Mouse (Mus musculus) stomach, postnatal 0 days (tissue): ENCODE measurements at regions not wholly inside any gene's neighbourhood (a gene's known extent, or its start where the extent isn't known, plus 50 kb on each side); places are given as distances from the start of the nearest gene placed in this dataset.

ENCODE experiments used
- ATAC-seq: fragments of 200-750 bp; cut with Nextera tagmentation; 2 replicates; pipeline ENCODE4 v1.8.0; 2017; ENCODE audit not compliant: low FRiP score, low TSS enrichment
- DNase-seq: peaks from one replicate; pipeline ENCODE4 v3.0.0-alpha.2; 2016; ENCODE audit warnings: low spot score
- H3K27ac ChIP-seq: fragments of 300-500 bp; sonication (generic); replicated peaks from 2 replicates; pipeline ENCODE4 v1.5.1; 2014; ENCODE audit warnings: mild to moderate bottlenecking, control low read depth
- H3K27me3 ChIP-seq: fragments of 300-500 bp; sonication (generic); 2 replicates; pipeline ENCODE4 v1.6.1; 2014; ENCODE audit warnings: low read length; ENCODE audit not compliant: control insufficient read depth, insufficient read depth
- H3K36me3 ChIP-seq: fragments of 300-500 bp; sonication (generic); 2 replicates; pipeline ENCODE4 v1.6.1; 2014; ENCODE audit warnings: low read length, mixed read lengths; ENCODE audit not compliant: control insufficient read depth, insufficient read depth
- H3K4me1 ChIP-seq: fragments of 300-500 bp; sonication (generic); replicated peaks from 2 replicates; pipeline ENCODE4 v1.6.1; 2014; ENCODE audit warnings: antibody characterized with exemption; ENCODE audit not compliant: control insufficient read depth, insufficient read depth
- H3K4me2 ChIP-seq: fragments of 300-500 bp; sonication (generic); replicated peaks from 2 replicates; pipeline ENCODE4 v1.6.1; 2014; ENCODE audit warnings: low read depth, mild to moderate bottlenecking, control low read depth, moderate library complexity
- H3K4me3 ChIP-seq: fragments of 300-500 bp; sonication (generic); 2 replicates; pipeline ENCODE4 v1.5.1; 2014; ENCODE audit warnings: low read depth, low read length, control low read depth
- H3K9ac ChIP-seq: fragments of 300-500 bp; sonication (generic); 2 replicates; pipeline ENCODE4 v1.6.1; 2014; ENCODE audit warnings: mild to moderate bottlenecking, low read length, control low read depth, mixed read lengths
- H3K9me3 ChIP-seq: fragments of 300-500 bp; sonication (generic); 2 replicates; pipeline ENCODE4 v1.6.1; 2016; ENCODE audit warnings: low read length; ENCODE audit not compliant: control insufficient read depth
- CTCF ChIP-seq: IDR thresholded peaks from 2 replicates; pipeline ENCODE4 v1.5.1; 2016; ENCODE audit warnings: antibody characterized with exemption, low read depth, mild to moderate bottlenecking, moderate library complexity
- EP300 ChIP-seq: optimal IDR thresholded peaks from 2 replicates; pipeline ENCODE3; 2016; ENCODE audit warnings: antibody characterized with exemption
- WGBS: fragments of 180-500 bp; shearing (Covaris S2); extraction: QIAGEN DNeasy Blood & Tissue Kit; methylation state at CpG from one replicate; pipeline ENCODE4 v1.1.7; 2014; 5-methylcytosine and 5-hydroxymethylcytosine counted together

DNA sequence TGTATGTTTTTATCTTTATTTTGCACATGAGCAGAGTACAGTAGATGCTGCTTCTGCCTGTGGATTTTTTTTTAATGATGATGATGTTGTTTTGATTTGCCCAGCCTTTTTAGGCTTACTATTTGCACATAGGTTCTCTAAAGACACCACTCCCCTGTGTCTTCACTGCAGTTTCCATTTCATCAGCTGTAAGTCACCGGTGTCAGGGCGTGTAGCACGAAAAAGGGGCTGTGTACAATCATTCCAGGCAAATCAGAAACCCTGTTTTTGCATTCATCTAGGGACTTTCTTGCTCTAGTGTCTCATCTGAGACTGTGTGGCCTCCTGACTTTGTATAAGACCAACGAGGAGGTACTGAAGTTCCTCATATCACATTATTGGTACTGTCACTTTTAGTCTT, 588.6 kb upstream of the Mef2c start:
- TF ChIP-seq EP300 (no peak), CTCF (no peak)
- H3K27me3 ChIP-seq = no peaks in the 10 kb centered on the region
- WGBS = 82% methylated on average over 4 of the region's 4 CpGs
- ATAC-seq = no peak
- no peak for DNase-seq
- no peaks in the 10 kb centered on the region for H3K36me3 ChIP-seq
- H3K9ac ChIP-seq = no peak overlapping the region
- H3K4me2 ChIP-seq = no peak overlapping the region
- H3K27ac ChIP-seq = no peak overlapping the region
- no peaks in the 10 kb centered on the region for H3K9me3 ChIP-seq
- no peak overlapping the region for H3K4me3 ChIP-seq
- H3K4me1 ChIP-seq = no peaks in the 10 kb centered on the region

DNA sequence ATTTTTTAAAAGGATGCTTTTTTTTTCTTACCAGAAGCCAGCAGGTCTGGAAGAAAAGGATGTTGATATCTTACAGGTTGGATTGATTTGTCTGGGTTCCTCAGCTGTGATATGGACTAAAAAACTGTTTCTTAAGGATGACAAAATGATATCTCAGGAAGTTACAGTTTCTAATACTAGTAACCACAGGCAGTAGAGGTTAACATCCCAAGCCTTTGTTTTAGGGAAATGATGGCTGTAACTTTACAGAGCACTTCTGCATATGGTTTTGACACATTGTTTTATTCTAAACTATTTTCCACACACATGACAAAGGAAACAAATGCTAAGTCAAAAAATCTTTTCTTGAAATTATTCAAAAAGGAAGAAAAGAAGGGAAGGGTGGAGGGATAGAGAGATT, 573.8 kb upstream of the Mef2c start:
- no peaks in the 10 kb centered on the region for H3K27me3 ChIP-seq
- H3K27ac ChIP-seq = no peak overlapping the region
- TF ChIP-seq EP300 (no peak), CTCF (no peak)
- no peak overlapping the region for H3K4me3 ChIP-seq
- H3K9ac ChIP-seq = no peak overlapping the region
- no peak for DNase-seq
- no peak for ATAC-seq
- no peaks in the 10 kb centered on the region for H3K36me3 ChIP-seq
- H3K4me1 ChIP-seq = no peaks in the 10 kb centered on the region
- H3K4me2 ChIP-seq = no peak overlapping the region
- H3K9me3 ChIP-seq = no peaks in the 10 kb centered on the region

DNA sequence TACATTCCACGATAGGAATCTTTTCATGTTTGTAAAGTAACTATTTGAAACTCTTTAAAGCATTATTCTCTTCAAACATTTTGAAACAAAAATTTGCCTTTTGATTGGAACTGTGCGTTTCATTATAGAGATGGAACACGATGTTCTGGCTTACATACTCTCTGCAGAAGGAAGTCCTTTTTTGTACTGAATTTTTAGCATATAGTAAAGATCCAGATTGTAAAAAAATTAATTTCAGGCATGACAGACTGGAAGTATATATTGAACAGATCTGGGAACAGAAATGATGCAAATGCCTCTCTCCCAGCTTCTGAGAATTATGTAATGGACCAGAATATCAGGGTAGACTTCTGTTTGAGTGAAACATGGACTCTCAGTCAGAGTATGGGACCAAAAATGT, 566.0 kb upstream of the Mef2c start:
- TF ChIP-seq EP300 (no peak), CTCF (no peak)
- Histone ChIP-seq H3K4me1 (no peaks in the 10 kb centered on the region), H3K4me3 (no peak overlapping the region), H3K27ac (no peak overlapping the region), H3K9ac (no peak overlapping the region), H3K36me3 (no peaks in the 10 kb centered on the region), H3K27me3 (no peaks in the 10 kb centered on the region), H3K9me3 (no peaks in the 10 kb centered on the region), H3K4me2 (no peak overlapping the region)
- no peak for ATAC-seq
- no peak for DNase-seq
- 72% methylated on average over 3 of the region's 3 CpGs for WGBS

DNA sequence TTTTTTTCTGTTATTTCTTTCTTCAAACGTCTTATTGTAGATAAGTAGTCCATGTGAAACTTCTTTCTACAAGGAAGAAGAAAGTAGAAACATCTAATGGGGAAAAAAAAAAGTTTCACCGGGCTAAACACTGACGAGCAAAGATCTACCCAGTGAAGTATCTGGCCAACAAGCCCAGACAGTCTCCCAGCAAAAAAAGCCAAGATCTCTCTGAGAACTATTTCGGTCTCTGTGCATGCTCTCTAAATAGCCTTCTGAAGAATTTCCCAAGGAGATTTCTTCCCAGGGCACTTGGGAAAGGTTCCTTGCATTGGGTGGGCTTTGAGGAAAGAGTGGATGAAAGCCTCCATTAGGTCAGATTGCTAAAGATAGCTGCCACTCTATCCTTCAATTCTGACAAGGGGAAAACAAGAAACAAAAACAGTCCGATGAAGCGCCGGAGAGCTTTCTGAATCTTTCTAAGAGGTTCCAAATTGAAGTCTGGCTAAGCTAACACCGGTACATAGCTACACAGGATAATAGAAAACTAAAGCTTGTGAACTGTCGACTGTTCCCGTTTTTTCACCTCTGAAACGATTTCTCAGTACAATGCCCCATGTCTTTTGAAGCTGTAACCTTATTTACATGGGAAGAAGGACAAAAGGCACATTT, 561.0 kb upstream of the Mef2c start:
- DNase-seq = no peak
- no peak overlapping the region for H3K4me2 ChIP-seq

DNA sequence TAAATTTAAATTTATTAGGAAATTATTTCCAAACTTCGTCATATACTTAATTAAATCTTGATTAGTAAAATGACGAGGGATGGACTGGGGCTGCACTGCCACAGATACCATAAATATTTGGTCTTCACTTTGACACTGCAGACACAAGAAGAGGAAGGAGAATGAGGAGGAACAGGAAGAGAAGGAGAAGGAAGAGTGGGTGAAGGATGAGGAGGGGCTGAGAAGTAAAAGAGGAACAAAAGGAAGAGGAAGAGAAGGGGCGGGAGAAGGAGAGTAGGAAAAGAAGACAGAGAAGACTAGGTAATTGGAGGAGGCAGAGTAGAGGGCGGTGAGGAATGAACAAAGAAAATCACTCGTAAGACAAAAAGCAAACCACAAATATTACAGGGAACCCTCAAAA, 556.9 kb upstream of the Mef2c start:
- ATAC-seq = no peak
- Histone ChIP-seq H3K4me2 (no peak overlapping the region), H3K27me3 (no peaks in the 10 kb centered on the region), H3K9me3 (no peaks in the 10 kb centered on the region), H3K9ac (no peak overlapping the region), H3K27ac (no peak overlapping the region), H3K4me3 (no peak overlapping the region), H3K36me3 (no peaks in the 10 kb centered on the region), H3K4me1 (no peaks in the 10 kb centered on the region)
- TF ChIP-seq EP300 (no peak), CTCF (no peak)
- DNase-seq = no peak
- 73% methylated on average over 5 of the region's 5 CpGs for WGBS

More for the DNA sequence above, 561.0 kb upstream of the Mef2c start:
- no peak for ATAC-seq
- no peak overlapping the region for H3K9ac ChIP-seq
- TF ChIP-seq EP300 = no peak
- no peaks in the 10 kb centered on the region for H3K27me3 ChIP-seq
- WGBS = 57% methylated on average over 11 of the region's 11 CpGs
- no peaks in the 10 kb centered on the region for H3K4me1 ChIP-seq
- H3K4me3 ChIP-seq = no peak overlapping the region
- no peak overlapping the region for H3K27ac ChIP-seq
- no peaks in the 10 kb centered on the region for H3K36me3 ChIP-seq
- H3K9me3 ChIP-seq = no peaks in the 10 kb centered on the region

DNA sequence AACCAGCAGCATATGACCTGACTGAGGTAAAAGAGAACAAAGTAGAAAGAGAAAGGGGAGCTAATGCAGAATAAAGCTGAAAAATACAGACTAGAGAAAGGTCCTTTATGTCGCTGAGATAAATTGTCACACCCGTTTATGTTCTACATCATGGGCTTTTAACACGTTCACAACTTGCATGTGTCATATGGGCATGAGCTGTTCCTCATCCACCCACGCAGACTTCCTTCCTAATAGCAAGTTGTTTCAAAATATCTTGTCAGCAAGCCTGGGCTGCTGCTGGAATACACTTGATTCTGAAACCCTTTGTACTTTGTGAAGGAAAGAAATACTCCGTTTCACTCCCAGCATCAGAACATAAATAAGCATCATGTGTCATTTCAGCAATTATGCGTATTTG, 554.3 kb upstream of the Mef2c start:
- WGBS = 51% methylated on average over 6 of the region's 6 CpGs

More for the DNA sequence above, 554.3 kb upstream of the Mef2c start:
- Histone ChIP-seq H3K4me1 (no peaks in the 10 kb centered on the region), H3K4me2 (no peak overlapping the region), H3K4me3 (no peak overlapping the region), H3K9ac (no peak overlapping the region), H3K27me3 (no peaks in the 10 kb centered on the region), H3K36me3 (no peaks in the 10 kb centered on the region), H3K9me3 (no peaks in the 10 kb centered on the region), H3K27ac (no peak overlapping the region)
- TF ChIP-seq CTCF = no peak
- no peak for TF ChIP-seq EP300
- DNase-seq = no peak
- no peak for ATAC-seq
